Mouse (Mus musculus) stomach, postnatal 0 days (tissue): Measurements from ENCODE around the gene Ptpn1. TPM values are rescaled to one million over a fixed set of nuclear protein-coding genes. Genes with fewer than 3 reads are reported as not detected.

ENCODE experiments used
- ATAC-seq: fragments of 200-750 bp; cut with Nextera tagmentation; 2 replicates; pipeline ENCODE4 v1.8.0; 2017; ENCODE audit not compliant: low FRiP score, low TSS enrichment
- DNase-seq: peaks from one replicate; pipeline ENCODE4 v3.0.0-alpha.2; 2016; ENCODE audit warnings: low spot score
- H3K27ac ChIP-seq: fragments of 300-500 bp; sonication (generic); replicated peaks from 2 replicates; pipeline ENCODE4 v1.5.1; 2014; ENCODE audit warnings: mild to moderate bottlenecking, control low read depth
- H3K27me3 ChIP-seq: fragments of 300-500 bp; sonication (generic); 2 replicates; pipeline ENCODE4 v1.6.1; 2014; ENCODE audit warnings: low read length; ENCODE audit not compliant: control insufficient read depth, insufficient read depth
- H3K36me3 ChIP-seq: fragments of 300-500 bp; sonication (generic); 2 replicates; pipeline ENCODE4 v1.6.1; 2014; ENCODE audit warnings: low read length, mixed read lengths; ENCODE audit not compliant: control insufficient read depth, insufficient read depth
- H3K4me1 ChIP-seq: fragments of 300-500 bp; sonication (generic); replicated peaks from 2 replicates; pipeline ENCODE4 v1.6.1; 2014; ENCODE audit warnings: antibody characterized with exemption; ENCODE audit not compliant: control insufficient read depth, insufficient read depth
- H3K4me2 ChIP-seq: fragments of 300-500 bp; sonication (generic); replicated peaks from 2 replicates; pipeline ENCODE4 v1.6.1; 2014; ENCODE audit warnings: low read depth, mild to moderate bottlenecking, control low read depth, moderate library complexity
- H3K4me3 ChIP-seq: fragments of 300-500 bp; sonication (generic); 2 replicates; pipeline ENCODE4 v1.5.1; 2014; ENCODE audit warnings: low read depth, low read length, control low read depth
- H3K9ac ChIP-seq: fragments of 300-500 bp; sonication (generic); 2 replicates; pipeline ENCODE4 v1.6.1; 2014; ENCODE audit warnings: mild to moderate bottlenecking, low read length, control low read depth, mixed read lengths
- H3K9me3 ChIP-seq: fragments of 300-500 bp; sonication (generic); 2 replicates; pipeline ENCODE4 v1.6.1; 2016; ENCODE audit warnings: low read length; ENCODE audit not compliant: control insufficient read depth
- CTCF ChIP-seq: IDR thresholded peaks from 2 replicates; pipeline ENCODE4 v1.5.1; 2016; ENCODE audit warnings: antibody characterized with exemption, low read depth, mild to moderate bottlenecking, moderate library complexity
- EP300 ChIP-seq: optimal IDR thresholded peaks from 2 replicates; pipeline ENCODE3; 2016; ENCODE audit warnings: antibody characterized with exemption
- WGBS: fragments of 180-500 bp; shearing (Covaris S2); extraction: QIAGEN DNeasy Blood & Tissue Kit; methylation state at CpG from one replicate; pipeline ENCODE4 v1.1.7; 2014; 5-methylcytosine and 5-hydroxymethylcytosine counted together
- polyA plus RNA-seq: library from polyadenylated mRNA; unstranded; fragments of >200 nt; fragmentation: Nextera tagmentation; extraction: Ambion mirVana; gene quantifications from 2 replicates; pipeline ENCODE4 v1.2.1, GENCODE M21; 2015

Gene Ptpn1
- polyA plus RNA-seq, 1 experiment from 2014 or later: 51.1 TPM

DNA sequence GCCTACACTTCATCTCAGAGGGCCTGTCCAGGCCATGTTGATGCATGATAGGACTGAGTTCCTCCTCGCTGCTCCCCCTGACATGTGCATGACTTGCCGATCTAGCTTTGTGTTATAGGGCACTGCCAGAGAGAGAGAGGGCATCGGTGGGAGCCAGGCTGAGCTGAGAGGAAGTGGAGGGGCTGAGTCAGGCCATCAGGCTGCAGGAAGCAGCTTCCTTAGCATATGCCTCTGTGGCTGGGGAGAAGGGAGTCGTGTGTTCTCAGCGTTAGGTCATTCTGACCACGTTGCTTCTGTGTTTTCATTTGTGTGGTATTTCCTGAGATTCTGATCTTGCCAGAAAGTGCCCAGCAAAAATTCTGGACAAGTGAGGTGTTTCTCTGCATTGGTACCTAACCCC is 17.4 kb downstream of the Ptpn1 start:
- TF ChIP-seq CTCF (no peak), EP300 (no peak)
- WGBS: 47% methylated on average over 6 of the region's 6 CpGs
- Histone ChIP-seq H3K4me3 (no peak overlapping the region), H3K4me1 (peaks cover 19% of the 10 kb centered on the region), H3K27me3 (no peaks in the 10 kb centered on the region), H3K36me3 (no peaks in the 10 kb centered on the region), H3K9me3 (no peaks in the 10 kb centered on the region), H3K27ac (peak overlapping the region; percentile 70), H3K4me2 (no peak overlapping the region), H3K9ac (no peak overlapping the region; the same call in 1 of the 2 replicates)
- DNase-seq (no peak), ATAC-seq (peak; percentile 30; the same call in 1 of the 2 replicates)

DNA sequence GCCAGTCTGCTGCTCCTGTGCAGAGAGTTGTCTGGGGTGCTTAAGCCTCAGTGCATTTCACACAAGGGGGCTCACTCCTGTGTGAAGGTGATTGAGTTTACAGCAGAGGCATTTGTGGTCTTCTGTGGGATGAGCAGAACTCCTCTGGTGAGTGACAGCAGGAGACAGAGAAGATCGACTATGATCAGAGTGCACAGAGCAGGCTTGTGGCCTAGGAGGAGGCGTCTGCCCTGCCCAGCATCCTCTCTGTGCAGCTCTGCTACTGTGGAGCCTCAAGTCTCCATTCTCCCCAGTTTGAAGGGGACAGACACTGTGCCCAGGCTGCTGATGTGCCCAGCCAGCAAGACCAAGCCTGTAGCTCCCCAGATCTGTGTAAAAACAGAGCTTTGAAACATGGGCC is 18.0 kb downstream of the Ptpn1 start:
- no peak for ATAC-seq
- peak overlapping the region; percentile 70 for H3K27ac ChIP-seq
- 59% methylated on average over 2 of the region's 2 CpGs for WGBS
- no peak for DNase-seq
- H3K9me3 ChIP-seq: no peaks in the 10 kb centered on the region
- TF ChIP-seq CTCF (no peak), EP300 (no peak)
- no peak overlapping the region for H3K4me3 ChIP-seq
- no peak overlapping the region for H3K9ac ChIP-seq
- H3K36me3 ChIP-seq: no peaks in the 10 kb centered on the region
- no peaks in the 10 kb centered on the region for H3K27me3 ChIP-seq
- H3K4me1 ChIP-seq: peaks cover 19% of the 10 kb centered on the region
- H3K4me2 ChIP-seq: no peak overlapping the region

DNA sequence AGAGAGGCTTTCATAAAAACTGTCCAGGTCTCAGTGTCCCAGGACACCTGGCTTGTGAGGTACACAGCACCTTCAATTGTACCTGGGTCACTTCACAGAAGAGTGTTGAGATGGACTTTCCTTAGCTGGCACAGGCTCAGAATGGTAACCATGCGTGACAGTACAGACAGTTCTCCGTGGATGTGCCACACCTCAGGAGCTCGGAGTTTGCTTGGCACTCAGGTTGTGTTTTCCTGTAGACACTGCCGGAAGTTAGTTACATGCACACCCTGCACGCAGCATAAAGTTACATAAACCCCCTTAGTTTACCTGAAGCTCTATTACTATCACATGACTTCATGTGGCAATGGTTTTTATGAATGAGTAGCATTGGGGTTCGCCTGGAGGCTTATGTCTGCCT is 18.8 kb downstream of the Ptpn1 start:
- DNase-seq: no peak
- 65% methylated on average over 6 of the region's 6 CpGs for WGBS

DNA sequence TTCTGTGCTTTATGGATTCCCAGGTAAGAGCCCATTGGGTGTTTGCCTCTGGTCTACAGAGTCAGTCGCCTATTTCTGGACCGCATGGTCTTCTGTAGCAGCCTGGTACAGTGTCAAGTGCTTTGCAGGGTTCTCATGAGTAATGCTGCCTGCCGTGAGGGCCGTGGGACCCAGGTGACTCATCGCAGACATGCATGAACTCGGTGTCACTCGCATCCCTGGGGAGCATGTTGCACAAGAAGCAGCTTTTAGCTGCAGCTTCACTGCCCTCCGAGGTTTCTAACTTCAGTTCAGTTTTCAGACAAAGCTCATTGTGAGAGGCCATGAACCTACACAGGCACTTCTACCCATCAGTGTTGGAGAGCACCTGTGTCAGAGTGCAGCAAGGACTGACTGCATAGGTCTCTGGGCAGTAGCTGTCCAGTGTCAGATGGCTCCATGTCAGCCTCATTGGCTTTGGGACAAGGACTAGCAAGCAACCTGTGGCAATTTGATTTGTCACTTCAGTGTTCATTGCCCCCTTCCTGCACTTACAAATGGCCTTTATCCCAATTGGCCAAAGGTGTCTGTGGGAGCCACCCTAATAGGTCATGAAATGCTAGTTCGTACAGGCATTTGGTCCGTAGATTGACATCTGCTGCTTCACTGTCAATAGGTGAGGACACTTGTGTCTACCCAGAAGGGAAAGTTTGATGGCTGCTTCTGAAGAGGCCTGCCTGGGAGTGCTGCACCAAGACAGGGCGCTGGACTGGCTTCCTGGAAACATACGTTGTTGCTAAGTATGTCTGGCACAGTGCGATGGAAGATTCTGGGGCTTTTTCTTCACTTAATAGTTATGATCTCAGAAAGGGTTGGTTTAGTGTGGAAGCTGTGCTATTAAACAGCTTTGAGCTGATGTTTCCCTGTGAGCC is 19.7 kb downstream of the Ptpn1 start:
- no peaks in the 10 kb centered on the region for H3K27me3 ChIP-seq
- no peak overlapping the region for H3K4me2 ChIP-seq
- WGBS: 75% methylated on average over 13 of the region's 13 CpGs
- H3K9me3 ChIP-seq: no peaks in the 10 kb centered on the region
- no peak for TF ChIP-seq CTCF
- TF ChIP-seq EP300: no peak
- H3K4me3 ChIP-seq: no peak overlapping the region
- no peaks in the 10 kb centered on the region for H3K36me3 ChIP-seq
- DNase-seq: no peak
- H3K9ac ChIP-seq: no peak overlapping the region
- ATAC-seq: no peak; the same call in 1 of the 2 replicates
- H3K4me1 ChIP-seq: peaks cover 19% of the 10 kb centered on the region
- H3K27ac ChIP-seq: peak overlapping the region; percentile 71

More for the DNA sequence above, 18.8 kb downstream of the Ptpn1 start:
- TF ChIP-seq EP300 (no peak), CTCF (no peak)
- ATAC-seq: no peak
- H3K27me3 ChIP-seq: no peaks in the 10 kb centered on the region
- H3K4me3 ChIP-seq: no peak overlapping the region
- no peak overlapping the region for H3K9ac ChIP-seq
- H3K27ac ChIP-seq: peak overlapping the region; percentile 71
- no peaks in the 10 kb centered on the region for H3K9me3 ChIP-seq
- no peaks in the 10 kb centered on the region for H3K36me3 ChIP-seq
- no peak overlapping the region for H3K4me2 ChIP-seq
- H3K4me1 ChIP-seq: peaks cover 19% of the 10 kb centered on the region

DNA sequence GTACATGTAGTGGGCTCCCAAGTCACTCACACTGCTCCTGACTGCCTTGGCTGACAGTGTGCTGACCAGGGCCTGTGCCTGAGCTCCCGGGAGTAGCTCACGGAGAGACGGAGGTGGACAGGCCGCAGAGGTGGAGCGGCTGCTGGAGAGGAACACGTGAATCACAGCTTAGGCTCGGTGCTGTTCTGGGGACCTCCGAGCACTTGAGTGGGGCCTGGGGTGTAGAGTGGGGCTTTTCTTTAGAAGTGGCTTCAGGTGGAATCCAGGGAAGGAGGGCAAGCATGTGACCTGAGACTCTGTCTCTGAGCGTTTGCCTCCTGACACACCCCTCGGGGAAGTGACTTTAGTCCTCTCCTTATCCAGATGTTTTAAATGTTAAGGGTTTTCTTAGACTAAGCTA is 22.0 kb downstream of the Ptpn1 start:
- ATAC-seq: no peak
- DNase-seq: no peak

DNA sequence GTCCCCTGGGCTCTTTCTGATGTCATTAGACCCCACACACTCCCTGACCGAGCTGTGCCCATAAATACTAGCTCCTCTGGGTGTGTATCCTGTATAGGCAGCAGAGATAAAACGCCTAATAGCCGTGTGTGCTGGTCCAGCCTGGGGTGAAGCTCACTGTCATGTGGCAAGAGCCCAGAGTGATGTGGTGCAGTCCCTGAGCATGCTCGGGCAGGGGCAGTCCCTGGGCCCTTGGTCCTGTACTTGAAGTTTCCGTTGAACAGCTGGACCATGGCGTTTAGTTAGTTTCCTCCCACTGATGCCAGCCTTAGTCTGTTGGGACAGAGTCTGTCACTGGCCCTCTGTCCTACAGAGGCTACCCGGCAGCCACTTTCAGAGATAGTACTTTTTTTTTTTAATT is 23.1 kb downstream of the Ptpn1 start:
- 80% methylated on average over 7 of the region's 7 CpGs for WGBS
- Histone ChIP-seq H3K9me3 (no peaks in the 10 kb centered on the region), H3K36me3 (no peaks in the 10 kb centered on the region), H3K9ac (no peak overlapping the region), H3K27ac (no peak overlapping the region), H3K27me3 (no peaks in the 10 kb centered on the region), H3K4me3 (no peak overlapping the region), H3K4me2 (no peak overlapping the region), H3K4me1 (peaks cover 16% of the 10 kb centered on the region)
- ATAC-seq: no peak
- TF ChIP-seq CTCF: no peak
- no peak for TF ChIP-seq EP300
- DNase-seq: no peak

More for the DNA sequence above, 22.0 kb downstream of the Ptpn1 start:
- H3K4me1 ChIP-seq: peaks cover 16% of the 10 kb centered on the region
- no peaks in the 10 kb centered on the region for H3K36me3 ChIP-seq
- H3K9ac ChIP-seq: no peak overlapping the region
- H3K27ac ChIP-seq: no peak overlapping the region
- no peak overlapping the region for H3K4me3 ChIP-seq
- H3K4me2 ChIP-seq: no peak overlapping the region
- no peaks in the 10 kb centered on the region for H3K9me3 ChIP-seq
- TF ChIP-seq CTCF (no peak), EP300 (no peak)
- H3K27me3 ChIP-seq: no peaks in the 10 kb centered on the region
- 76% methylated on average over 10 of the region's 10 CpGs for WGBS
